Mouse (Mus musculus) hindbrain, embryonic 10.5 days (tissue): ENCODE results near the gene Laptm4a. TPM values are rescaled to one million over a fixed set of nuclear protein-coding genes. Genes with fewer than 3 reads are reported as not detected.

ENCODE experiments used
- DNase-seq: peaks from one replicate; pipeline ENCODE4 v3.0.0-alpha.2; 2017; ENCODE audit warnings: low spot score
- H3K27ac ChIP-seq: fragments of 300-500 bp; sonication (generic); 2 replicates; pipeline ENCODE4 v1.5.1; 2016; ENCODE audit warnings: mild to moderate bottlenecking, moderate library complexity
- H3K27me3 ChIP-seq: fragments of 300-500 bp; sonication (generic); 2 replicates; pipeline ENCODE4 v1.6.1; 2016; ENCODE audit warnings: mild to moderate bottlenecking; ENCODE audit not compliant: poor library complexity, insufficient read depth, severe bottlenecking
- H3K36me3 ChIP-seq: fragments of 300-500 bp; sonication (generic); 2 replicates; pipeline ENCODE4 v1.6.1; 2016; ENCODE audit warnings: mild to moderate bottlenecking, moderate library complexity
- H3K4me1 ChIP-seq: fragments of 300-500 bp; sonication (generic); replicated peaks from 2 replicates; pipeline ENCODE4 v1.6.1; 2016; ENCODE audit warnings: mild to moderate bottlenecking
- H3K4me3 ChIP-seq: fragments of 300-500 bp; sonication (generic); 2 replicates; pipeline ENCODE4 v1.5.1; 2016; ENCODE audit warnings: mild to moderate bottlenecking, moderate library complexity
- H3K9me3 ChIP-seq: fragments of 300-500 bp; sonication (generic); 2 replicates; pipeline ENCODE4 v1.6.1; 2016; ENCODE audit warnings: mild to moderate bottlenecking, moderate library complexity
- WGBS: fragments of 180-500 bp; shearing (Covaris S2); methylation state at CpG from one replicate; pipeline ENCODE4 v1.1.7; 2016; 5-methylcytosine and 5-hydroxymethylcytosine counted together
- polyA plus RNA-seq: library from polyadenylated mRNA; unstranded; fragments of >200 nt; fragmentation: Nextera tagmentation; extraction: Ambion mirVana; gene quantifications from 2 replicates; pipeline ENCODE4 v1.2.1, GENCODE M21; 2016

The Laptm4a gene
- polyA plus RNA-seq, 1 experiment from 2014 or later = 130 TPM

DNA sequence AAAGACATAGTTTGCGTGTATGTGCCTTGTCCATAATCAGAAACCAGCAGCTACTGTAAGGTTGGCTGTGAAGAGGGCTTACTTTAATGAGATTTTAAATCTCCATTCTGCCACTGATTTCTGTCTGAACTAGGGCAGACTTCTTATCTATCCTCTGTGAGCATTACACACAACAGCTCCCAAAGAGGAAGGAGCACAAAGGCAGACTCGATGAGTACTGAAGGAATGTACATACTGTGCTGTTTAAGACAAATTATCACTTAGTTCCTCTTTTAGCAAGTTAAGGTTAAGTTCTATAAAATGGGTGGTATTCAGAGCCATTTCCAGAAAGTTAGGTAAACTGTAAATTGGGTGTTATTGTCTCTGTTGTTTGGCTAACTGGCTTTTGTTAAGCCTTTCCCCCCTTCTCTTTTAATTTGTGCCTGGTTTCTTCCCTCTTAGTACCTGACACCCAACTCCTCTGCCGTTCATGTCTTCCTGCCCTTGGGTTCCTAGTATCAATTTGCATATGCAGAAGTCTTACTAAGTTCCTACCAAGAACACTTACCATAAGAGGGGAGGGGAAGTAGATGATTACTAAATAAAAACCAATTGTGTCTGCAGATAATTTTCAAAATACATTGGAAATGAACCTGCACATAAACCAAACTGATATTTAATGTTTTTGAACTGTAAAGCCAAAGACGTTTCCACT, 20.4 kb downstream of the Laptm4a start:
- 74% methylated on average over 4 of the region's 4 CpGs for WGBS
- Histone ChIP-seq H3K4me3 (no peak overlapping the region), H3K9me3 (no peaks in the 10 kb centered on the region), H3K27me3 (peaks cover 5% of the 10 kb centered on the region; the same call in 1 of the 2 replicates), H3K27ac (no peak overlapping the region), H3K4me1 (no peaks in the 10 kb centered on the region), H3K36me3 (peaks cover 28% of the 10 kb centered on the region)
- no peak for DNase-seq

DNA sequence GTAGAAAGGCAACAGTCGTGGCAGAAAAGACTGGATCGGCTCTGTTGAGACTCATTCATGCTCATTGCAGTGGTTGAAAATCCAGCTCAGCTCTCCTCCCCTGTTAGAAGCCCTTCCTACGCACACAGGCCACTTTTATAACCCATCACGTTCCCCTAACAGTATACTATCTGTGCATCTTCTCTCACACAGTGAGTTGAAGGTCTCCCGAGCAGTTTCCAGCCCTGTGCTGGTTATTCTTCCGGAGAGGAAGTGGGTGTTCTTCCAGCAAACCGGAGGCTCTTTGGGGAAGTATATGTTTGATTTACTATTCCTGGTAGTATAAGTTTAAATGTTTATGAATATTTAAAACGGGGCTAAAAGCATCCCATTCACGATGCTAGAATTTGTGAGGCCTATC, 25.7 kb downstream of the Laptm4a start:
- 66% methylated on average over 9 of the region's 9 CpGs for WGBS
- H3K4me3 ChIP-seq = no peak overlapping the region
- peaks cover 36% of the 10 kb centered on the region for H3K27me3 ChIP-seq

DNA sequence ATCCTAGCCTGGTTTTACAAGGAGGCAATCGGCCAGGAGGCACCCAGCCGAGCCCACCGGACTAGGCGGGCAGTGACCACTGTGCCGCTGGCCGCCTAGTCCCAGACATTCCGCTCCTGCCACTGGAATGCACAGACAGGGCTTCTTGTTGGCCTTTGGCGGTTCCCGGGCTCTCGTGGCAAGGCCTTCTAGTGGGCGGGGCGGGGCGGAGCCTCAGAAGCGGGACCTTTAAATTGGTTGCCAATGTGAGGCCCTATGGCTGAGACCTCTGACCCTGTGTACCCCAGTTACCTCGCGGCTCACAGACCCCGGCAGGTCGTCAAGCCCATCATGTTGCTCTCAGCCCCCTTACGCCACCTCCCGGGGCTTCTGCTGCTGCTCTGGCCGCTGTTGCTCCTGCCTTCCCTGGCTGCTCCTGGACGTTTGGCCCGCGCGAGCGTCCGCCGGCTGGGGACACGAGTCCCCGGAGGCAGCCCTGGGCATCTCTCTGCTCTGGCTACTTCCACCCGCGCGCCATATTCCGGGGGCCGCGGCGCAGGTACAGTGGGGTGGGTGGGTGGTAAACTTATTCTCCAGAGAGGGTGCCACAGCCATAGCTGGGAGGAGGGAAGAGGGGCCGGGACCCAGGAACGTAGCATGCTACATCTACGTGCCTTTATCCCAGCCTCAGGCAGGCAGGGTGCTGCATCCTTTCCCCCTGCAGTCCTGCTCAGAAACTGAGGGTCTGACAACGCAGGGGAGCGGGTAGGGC, 26.4 kb downstream of the Laptm4a start, which contains the start of gene Matn3:
TSS of gene Matn3 (plus strand) at position 216 of the 751 bp plus-strand sequence.
- Histone ChIP-seq H3K27ac (peak within 1 kb of the TSS; percentile 75), H3K9me3 (no peaks in the 10 kb centered on the region), H3K4me1 (peaks cover 15% of the 10 kb centered on the region), H3K36me3 (no peaks in the 10 kb centered on the region), H3K4me3 (peak within 1 kb of the TSS; percentile 65), H3K27me3 (peaks cover 36% of the 10 kb centered on the region)
- WGBS = under 1% methylated on average over 42 of the region's 42 CpGs
- DNase-seq = peak; percentile 84

More for the DNA sequence above, 25.7 kb downstream of the Laptm4a start:
- Histone ChIP-seq H3K4me1 (peaks cover 15% of the 10 kb centered on the region), H3K9me3 (no peaks in the 10 kb centered on the region), H3K27ac (no peak overlapping the region), H3K36me3 (no peaks in the 10 kb centered on the region)
- no peak for DNase-seq

DNA sequence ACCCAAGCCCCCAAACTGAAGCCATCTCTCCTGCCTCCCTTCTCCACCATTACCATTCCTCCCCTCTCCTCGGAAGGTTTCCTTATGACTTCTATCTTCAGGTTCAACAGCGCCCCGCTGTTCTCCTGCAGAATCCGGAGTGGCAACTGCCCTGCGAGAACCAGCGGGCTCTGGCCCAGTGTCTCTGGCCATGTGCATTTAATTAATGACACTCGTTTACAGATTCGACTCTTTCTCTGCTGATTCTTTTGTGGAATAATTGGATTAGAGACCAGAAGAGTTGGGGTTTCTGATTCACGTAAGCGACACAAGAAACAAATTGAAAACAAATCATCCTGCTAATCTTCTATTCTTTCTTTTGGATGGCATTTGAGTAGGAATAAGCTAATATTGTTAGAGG, 31.7 kb downstream of the Laptm4a start:
- Histone ChIP-seq H3K27ac (no peak overlapping the region), H3K9me3 (no peaks in the 10 kb centered on the region), H3K36me3 (no peaks in the 10 kb centered on the region), H3K4me3 (no peak overlapping the region), H3K4me1 (peaks cover 4% of the 10 kb centered on the region), H3K27me3 (peaks cover 25% of the 10 kb centered on the region)
- DNase-seq = no peak
- 68% methylated on average over 10 of the region's 10 CpGs for WGBS

DNA sequence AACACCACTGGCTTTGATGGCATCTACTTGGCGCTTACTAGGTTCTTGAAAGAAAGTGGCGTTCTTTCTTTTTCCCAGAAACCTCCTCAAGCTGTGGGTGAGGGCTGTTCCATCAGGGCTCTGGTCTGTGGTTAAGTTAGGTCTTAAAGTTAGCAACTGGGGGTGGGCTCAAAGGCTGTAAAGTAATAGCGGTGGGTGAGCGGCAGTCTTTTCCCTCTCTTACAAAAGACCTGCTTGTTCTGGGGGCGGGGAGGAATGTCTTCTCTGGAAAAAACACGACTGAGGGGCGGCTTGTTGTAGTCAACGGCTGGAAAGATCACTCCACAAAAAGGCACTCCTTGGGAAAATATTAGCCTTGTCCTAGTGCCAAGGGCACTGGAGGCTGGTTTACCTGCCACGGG, 32.7 kb downstream of the Laptm4a start:
- Histone ChIP-seq H3K36me3 (no peaks in the 10 kb centered on the region), H3K27ac (no peak overlapping the region), H3K9me3 (no peaks in the 10 kb centered on the region), H3K4me1 (no peaks in the 10 kb centered on the region; the same call in 1 of the 2 replicates), H3K27me3 (peaks cover 15% of the 10 kb centered on the region), H3K4me3 (no peak overlapping the region)
- no peak for DNase-seq
- WGBS = 45% methylated on average over 9 of the region's 9 CpGs

DNA sequence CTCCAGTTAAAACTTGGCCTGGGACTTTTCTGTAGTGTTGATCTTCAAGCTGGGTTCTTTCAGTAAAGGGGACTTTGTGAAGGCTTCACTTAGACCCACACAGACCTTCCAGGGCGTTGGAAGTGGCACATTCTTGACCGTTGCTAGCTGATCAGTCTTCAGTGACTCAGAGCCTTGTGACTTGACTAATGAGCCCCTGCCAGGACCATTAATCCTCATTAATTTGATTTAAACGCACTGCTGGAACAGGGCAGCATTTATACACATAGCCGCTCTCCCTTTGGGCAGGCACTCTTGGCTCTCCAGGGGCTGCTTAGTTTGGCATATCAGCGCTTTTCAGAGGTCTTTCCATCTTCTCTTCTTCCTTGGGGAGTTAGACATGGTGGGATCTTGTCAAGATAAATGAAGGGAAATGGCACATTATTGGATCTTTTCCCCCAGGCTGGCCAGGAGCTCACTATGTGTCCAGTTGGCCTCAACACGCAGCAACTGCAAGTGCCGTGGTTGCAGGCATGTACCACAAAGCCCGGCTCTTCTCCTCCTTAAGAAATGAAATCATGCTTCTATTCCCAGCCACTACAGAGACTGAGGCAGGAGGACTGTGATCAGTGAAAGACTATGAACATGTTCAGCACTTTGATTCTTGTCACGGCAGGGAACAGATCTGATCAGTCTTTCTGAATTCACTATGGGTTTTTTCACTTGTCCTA, 40.3 kb downstream of the Laptm4a start:
- H3K9me3 ChIP-seq = no peaks in the 10 kb centered on the region
- H3K4me3 ChIP-seq = no peak overlapping the region
- no peak overlapping the region for H3K27ac ChIP-seq
- no peaks in the 10 kb centered on the region for H3K36me3 ChIP-seq
- H3K4me1 ChIP-seq = 0 out of 2 replicates have a peak, but pooled peaks cover 3% of the 10 kb centered on the region
- DNase-seq = no peak
- H3K27me3 ChIP-seq = no peaks in the 10 kb centered on the region
- WGBS = 76% methylated on average over 9 of the region's 9 CpGs

DNA sequence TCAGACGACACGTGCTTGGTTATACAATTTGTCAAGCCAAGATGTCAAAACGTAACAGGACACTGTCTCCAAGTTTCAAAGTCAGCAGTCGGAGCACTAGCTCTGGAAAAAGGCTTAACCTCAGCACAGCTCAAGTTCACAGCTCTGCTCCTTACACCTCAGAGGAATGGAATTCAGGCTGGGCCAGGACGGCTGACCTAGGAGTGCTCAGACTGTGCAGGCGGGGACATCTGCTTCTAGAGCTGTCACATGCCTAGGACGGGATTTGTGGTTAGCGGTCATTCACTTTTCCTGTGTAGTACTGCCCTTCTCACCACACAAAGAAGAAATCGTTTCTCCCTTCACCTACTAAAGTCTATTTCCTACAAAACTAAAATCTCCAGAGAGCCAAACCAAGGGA, 48.4 kb downstream of the Laptm4a start:
- peak; percentile 44 for DNase-seq
- Histone ChIP-seq H3K36me3 (no peaks in the 10 kb centered on the region), H3K4me1 (peaks cover 14% of the 10 kb centered on the region), H3K9me3 (no peaks in the 10 kb centered on the region), H3K27me3 (peaks cover 6% of the 10 kb centered on the region), H3K27ac (no peak overlapping the region), H3K4me3 (no peak overlapping the region)
- 45% methylated on average over 9 of the region's 9 CpGs for WGBS

DNA sequence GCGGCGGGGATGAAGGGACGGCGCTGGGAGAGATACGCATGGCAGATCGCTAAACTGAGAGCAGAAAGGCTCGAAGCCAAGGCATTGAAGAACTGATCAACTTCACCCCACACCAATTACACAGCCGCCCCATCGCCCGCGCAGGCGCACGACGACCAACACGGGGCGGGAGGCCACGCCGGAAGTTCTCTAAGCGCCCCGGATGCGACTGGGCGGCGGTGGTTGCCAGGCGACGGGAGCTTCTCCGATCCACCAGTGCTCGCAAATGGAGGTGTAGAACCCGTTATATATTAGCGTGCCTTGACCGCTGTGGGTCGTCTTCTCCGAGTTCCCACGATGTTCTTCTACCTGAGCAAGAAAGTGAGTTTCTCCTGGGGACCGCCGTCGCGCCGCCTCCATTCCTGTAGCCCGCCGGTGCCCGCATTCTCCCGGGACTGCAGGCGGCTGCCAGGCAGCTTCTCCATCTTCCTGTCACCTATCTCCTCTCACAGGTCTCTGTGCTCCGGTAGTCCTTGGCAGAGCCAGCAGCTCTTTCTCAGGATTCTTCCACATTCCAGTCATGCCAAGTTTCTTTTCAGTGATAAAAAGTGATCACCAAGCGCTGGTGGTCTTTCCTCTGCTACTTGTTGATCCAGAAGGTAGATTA, 52.5 kb downstream of the Laptm4a start, which contains the start of gene Wdr35:
TSS of gene Wdr35 (plus strand) at position 73 of the 646 bp plus-strand sequence.
- peaks cover 10% of the 10 kb centered on the region for H3K36me3 ChIP-seq
- no peaks in the 10 kb centered on the region for H3K9me3 ChIP-seq
- H3K27ac ChIP-seq = peak within 1 kb of the TSS; percentile 89
- H3K27me3 ChIP-seq = peaks cover 6% of the 10 kb centered on the region
- under 1% methylated on average over 45 of the region's 45 CpGs for WGBS
- H3K4me1 ChIP-seq = peaks cover 14% of the 10 kb centered on the region
- H3K4me3 ChIP-seq = peak within 1 kb of the TSS; percentile 72
- DNase-seq = peak; percentile 90

DNA sequence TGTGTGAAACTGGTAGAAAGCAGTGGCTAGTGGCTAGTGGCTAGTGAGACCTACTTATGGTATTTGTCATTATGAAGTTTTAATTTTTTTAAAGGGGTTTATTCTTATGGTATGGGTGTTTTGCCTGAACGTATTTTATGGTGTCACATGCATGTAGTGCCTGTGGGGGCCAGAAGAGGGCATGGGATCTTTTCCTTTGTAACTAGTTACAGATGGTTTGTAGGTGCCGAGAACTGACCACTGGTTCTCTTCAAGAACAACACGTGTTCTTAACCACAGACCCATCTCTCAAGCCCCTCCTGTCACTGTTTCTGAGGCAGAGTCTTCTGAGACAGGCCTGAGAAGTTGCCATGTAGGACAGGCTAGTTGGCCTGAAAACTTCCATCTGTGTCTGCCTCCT, 53.6 kb downstream of the Laptm4a start:
- peaks cover 6% of the 10 kb centered on the region for H3K27me3 ChIP-seq
- WGBS = 95% methylated on average over 3 of the region's 3 CpGs
- no peak overlapping the region for H3K27ac ChIP-seq
- peak overlapping the region; percentile 72 for H3K4me3 ChIP-seq
- H3K9me3 ChIP-seq = no peaks in the 10 kb centered on the region
- peaks cover 19% of the 10 kb centered on the region for H3K36me3 ChIP-seq
- peaks cover 14% of the 10 kb centered on the region for H3K4me1 ChIP-seq
- DNase-seq = no peak

Other genes with a start within 250 kb of the Laptm4a start
- 51.6 and 59.5 TPM in 2 replicates for gene Pum2, start 247.5 kb upstream of the Laptm4a start, polyA plus RNA-seq
- gene Sdc1, start 150.3 kb upstream of the Laptm4a start, polyA plus RNA-seq = 92.2 and 117 TPM in 2 replicates
- 2.5 and 3.7 TPM in 2 replicates for gene Matn3, start 26.3 kb downstream of the Laptm4a start, polyA plus RNA-seq
- 21.1 and 22.9 TPM in 2 replicates for gene Wdr35, start 52.2 kb downstream of the Laptm4a start, polyA plus RNA-seq
- gene Ttc32, start 108.3 kb downstream of the Laptm4a start, polyA plus RNA-seq = 20.4 and 22.5 TPM in 2 replicates